Mouse (Mus musculus) cortical plate, adult 2 months (tissue): ENCODE measurements around the gene Actn3. TPM values are rescaled to one million over a fixed set of nuclear protein-coding genes. Genes with fewer than 3 reads are reported as not detected.

Source experiments
- H3K27ac ChIP-seq: fragments of 200-500 bp; 2 replicates; pipeline ENCODE4 v1.5.1; 2012; ENCODE audit warnings: low read length, control low read depth, inconsistent platforms; ENCODE audit not compliant: insufficient read depth
- H3K4me1 ChIP-seq: fragments of 200-500 bp; 2 replicates; pipeline ENCODE4 v1.6.1; 2011; ENCODE audit warnings: low read length; ENCODE audit not compliant: control insufficient read depth, insufficient read depth
- H3K4me3 ChIP-seq: fragments of 200-500 bp; 2 replicates; pipeline ENCODE4 v1.5.1; 2011; ENCODE audit warnings: mild to moderate bottlenecking, low read length, control low read depth; ENCODE audit not compliant: insufficient read depth
- CTCF ChIP-seq: fragments of 200-500 bp; IDR thresholded peaks from 2 replicates; pipeline ENCODE4 v1.5.1; 2011; ENCODE audit warnings: mild to moderate bottlenecking, control low read depth, low read length; ENCODE audit not compliant: insufficient read depth; ENCODE audit errors: extremely low read depth
- POLR2A ChIP-seq: fragments of 200-500 bp; IDR thresholded peaks from 2 replicates; pipeline ENCODE4 v1.6.1; 2011; ENCODE audit warnings: mild to moderate bottlenecking, low read length, control low read depth; ENCODE audit not compliant: insufficient read depth; ENCODE audit errors: extremely low read depth
- polyA plus RNA-seq: library from polyadenylated mRNA; depleted of rRNA; stranded (reverse); fragments of >200 nt; gene quantifications from 2 replicates; pipeline ENCODE4 v1.2.3, GENCODE M21; 2012

The Actn3 gene
- polyA plus RNA-seq, 1 experiment, result 0.79 TPM

GRCm38 (mm10) chr19:4865147-4865546, 12.6 kb downstream of the Actn3 start:
- H3K4me1 ChIP-seq, result no peaks in the 10 kb centered on the region
- no peak overlapping the region for H3K4me3 ChIP-seq
- no peak overlapping the region for H3K27ac ChIP-seq
- TF ChIP-seq POLR2A, result no peak
- no peak for TF ChIP-seq CTCF

GRCm38 (mm10) chr19:4863048-4863447, 14.7 kb downstream of the Actn3 start:
- no peak for TF ChIP-seq POLR2A
- no peak for TF ChIP-seq CTCF
- no peak overlapping the region for H3K27ac ChIP-seq
- no peak overlapping the region for H3K4me3 ChIP-seq
- H3K4me1 ChIP-seq, result no peaks in the 10 kb centered on the region

- Histone ChIP-seq H3K27ac (no peak overlapping the region), H3K4me3 (no peak overlapping the region), H3K4me1 (peaks cover 6% of the 10 kb centered on the region; the same call in 1 of the 2 replicates)
- TF ChIP-seq CTCF (no peak), POLR2A (no peak)
Observed at GRCm38 (mm10) chr19:4859081-4859480, 18.6 kb downstream of the Actn3 start.

GRCm38 (mm10) chr19:4855951-4856350, 21.8 kb downstream of the Actn3 start:
- peaks cover 6% of the 10 kb centered on the region; the same call in 1 of the 2 replicates for H3K4me1 ChIP-seq
- TF ChIP-seq POLR2A, result no peak
- TF ChIP-seq CTCF, result no peak
- peak overlapping the region; percentile 78; the same call in 1 of the 2 replicates for H3K4me3 ChIP-seq
- no peak overlapping the region for H3K27ac ChIP-seq

GRCm38 (mm10) chr19:4855470-4855820, 22.3 kb downstream of the Actn3 start:
- H3K27ac ChIP-seq, result peak overlapping the region; percentile 62; the same call in 1 of the 2 replicates

GRCm38 (mm10) chr19:4854552-4855469, 22.9 kb downstream of the Actn3 start, which contains the start of gene Ctsf:
Gene Ctsf, plus strand, starts transcription at chr19:4855130.
- peak within 1 kb of the TSS; percentile 62; the same call in 1 of the 2 replicates for H3K27ac ChIP-seq
- TF ChIP-seq POLR2A, result peak; percentile 79
- TF ChIP-seq CTCF, result no peak
- H3K4me1 ChIP-seq, result peaks cover 6% of the 10 kb centered on the region; the same call in 1 of the 2 replicates
- peak within 1 kb of the TSS; percentile 78 for H3K4me3 ChIP-seq

More at GRCm38 (mm10) chr19:4855470-4855820, 22.3 kb downstream of the Actn3 start:
- H3K4me3 ChIP-seq, result peak overlapping the region; percentile 78
- peaks cover 6% of the 10 kb centered on the region; the same call in 1 of the 2 replicates for H3K4me1 ChIP-seq
- no peak for TF ChIP-seq POLR2A
- no peak for TF ChIP-seq CTCF

GRCm38 (mm10) chr19:4850281-4850680, 27.4 kb downstream of the Actn3 start:
- no peak overlapping the region for H3K4me3 ChIP-seq
- no peak overlapping the region for H3K27ac ChIP-seq
- TF ChIP-seq POLR2A, result no peak
- no peak for TF ChIP-seq CTCF
- peaks cover 2% of the 10 kb centered on the region; the same call in 1 of the 2 replicates for H3K4me1 ChIP-seq

- no peak for TF ChIP-seq POLR2A
- no peak for TF ChIP-seq CTCF
- Histone ChIP-seq H3K27ac (no peak overlapping the region), H3K4me1 (peaks cover 2% of the 10 kb centered on the region; the same call in 1 of the 2 replicates), H3K4me3 (no peak overlapping the region)
Observed at GRCm38 (mm10) chr19:4849800-4850199, 27.9 kb downstream of the Actn3 start.

GRCm38 (mm10) chr19:4847490-4847889, 30.2 kb downstream of the Actn3 start:
- TF ChIP-seq CTCF, result peak; percentile 72
- no peak for TF ChIP-seq POLR2A
- Histone ChIP-seq H3K4me3 (no peak overlapping the region), H3K4me1 (no peaks in the 10 kb centered on the region), H3K27ac (no peak overlapping the region)
